Comparison of ENCODE assay signal across 21 mouse cellular contexts in the genomic region with DNA sequence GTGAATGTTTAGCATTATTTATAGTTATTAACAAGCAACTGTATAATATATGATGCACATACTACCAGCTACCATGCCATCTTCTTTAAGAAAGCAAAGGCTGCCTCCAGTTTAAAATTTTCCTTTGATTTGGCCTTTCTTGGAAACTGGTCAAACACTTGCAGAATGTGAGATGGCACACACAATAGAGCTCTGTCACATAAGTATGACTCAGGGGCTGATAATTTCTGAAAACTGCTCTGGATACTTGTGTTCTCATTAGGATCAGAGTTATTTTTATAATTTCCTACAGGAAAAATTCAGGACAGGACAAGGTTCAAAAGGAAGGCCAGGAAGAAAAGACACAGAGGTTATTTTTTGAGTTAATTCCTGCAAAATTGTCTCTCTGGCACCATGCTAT.
DNase-seq lines count a peak whose midpoint lies in the region; ATAC-seq and TF ChIP-seq lines count a peak whose summit lies in the region.
"Had no signal": no experiment of that assay in that cellular context is flagged by ENCODE, and none has a peak within 500 bp of the region (broad histone marks: within the 10 kb centered on the region; RNA-seq: fewer than 3 reads in every experiment).

No protein-coding gene starts in this region.

- ATAC-seq in embryonic facial prominence, embryonic 14.5 days (ENCODE audit: low read depth): no peak
- no peak for ATAC-seq in kidney, embryonic 16.5 days (ENCODE audit: low FRiP score, low TSS enrichment)
- ATAC-seq in forebrain, postnatal 0 days: no peak
- ATAC-seq: forebrain, embryonic 13.5 days; hindbrain, embryonic 16.5 days; inflammation-experienced regulatory T-cells, adult 6 months had no signal

- H3K27me3 ChIP-seq in embryonic facial prominence, embryonic 14.5 days (replicated peaks; ENCODE audit: control insufficient read depth, insufficient read depth, low read length): no peaks in the 10 kb centered on the region
- H3K27me3 ChIP-seq in embryonic facial prominence, embryonic 10.5 days (replicated peaks; ENCODE audit: low read depth, poor library complexity, severe bottlenecking): no peaks in the 10 kb centered on the region
- H3K27me3 ChIP-seq in kidney, adult 2 months (replicated peaks; ENCODE audit: control insufficient read depth, insufficient read depth, low read length): no peaks in the 10 kb centered on the region
- no peaks in the 10 kb centered on the region for H3K27me3 ChIP-seq in kidney, embryonic 16.5 days (ENCODE audit: insufficient read depth, low read length)
- no peaks in the 10 kb centered on the region for H3K27me3 ChIP-seq in forebrain, postnatal 0 days (ENCODE audit: insufficient read depth, low read length)
- H3K27me3 ChIP-seq: CH12.LX; embryonic facial prominence, embryonic 13.5 days; forebrain, embryonic 13.5 days; hindbrain, embryonic 12.5 days had no signal

- no peak overlapping the region for H3K9ac ChIP-seq in embryonic facial prominence, embryonic 14.5 days (ENCODE audit: low read depth, low read length)
- H3K9ac ChIP-seq in kidney, embryonic 16.5 days (replicated peaks; ENCODE audit: low read length): no peak overlapping the region
- no peak overlapping the region for H3K9ac ChIP-seq in forebrain, postnatal 0 days
- H3K9ac ChIP-seq: embryonic facial prominence, embryonic 13.5 days; forebrain, embryonic 13.5 days; hindbrain, embryonic 12.5 days had no signal

- no peak for TF ChIP-seq POLR2A in kidney, adult 2 months (IDR thresholded peaks at IDR 0.05; ENCODE audit: low read depth, low read length)

- no peak overlapping the region for H3K4me2 ChIP-seq in embryonic facial prominence, embryonic 14.5 days (ENCODE audit: low read depth, low read length)
- H3K4me2 ChIP-seq in kidney, embryonic 16.5 days (replicated peaks; ENCODE audit: low read depth, low read length): no peak overlapping the region
- no peak overlapping the region for H3K4me2 ChIP-seq in forebrain, postnatal 0 days (ENCODE audit: low read depth)
- H3K4me2 ChIP-seq: embryonic facial prominence, embryonic 13.5 days; forebrain, embryonic 13.5 days; hindbrain, embryonic 12.5 days had no signal

- DNase-seq in embryonic facial prominence, embryonic 14.5 days (ENCODE audit: low spot score): peak; percentile 10
- no peak for DNase-seq in embryonic facial prominence, embryonic 10.5 days (ENCODE audit: low spot score)
- peak; percentile 68 for DNase-seq in kidney, adult 2 months
- peak; percentile 8 to 62 for DNase-seq in kidney, postnatal 36 days
- DNase-seq in kidney, postnatal 25 days: no peak
- peak; percentile 89 for DNase-seq in Muller cell, postnatal 12 days (ENCODE audit: inconsistent ontology term)
- no peak for DNase-seq in forebrain, postnatal 0 days
- DNase-seq: adrenal gland, adult 8-10 months; cerebellum, adult 11-12 months; cerebellum, adult 9-10 months; cerebellum, postnatal 25 days; gastrocnemius, adult 2 months; gastrocnemius, postnatal 25 days had no signal

- H3K4me3 ChIP-seq in embryonic facial prominence, embryonic 14.5 days (ENCODE audit: low read depth, low read length): no peak overlapping the region
- H3K4me3 ChIP-seq in embryonic facial prominence, embryonic 10.5 days: no peak overlapping the region
- H3K4me3 ChIP-seq in kidney, adult 2 months (ENCODE audit: insufficient read depth, low read depth, low read length): no peak overlapping the region
- H3K4me3 ChIP-seq in kidney, embryonic 16.5 days (ENCODE audit: low read length): no peak overlapping the region
- no peak overlapping the region for H3K4me3 ChIP-seq in forebrain, postnatal 0 days (ENCODE audit: low read depth, low read length)
- H3K4me3 ChIP-seq: embryonic facial prominence, embryonic 13.5 days; forebrain, embryonic 13.5 days; gastrocnemius, adult 2 months; heart, embryonic 10.5 days; hindbrain, embryonic 12.5 days had no signal

- no peaks in the 10 kb centered on the region for H3K36me3 ChIP-seq in embryonic facial prominence, embryonic 14.5 days (ENCODE audit: control insufficient read depth, insufficient read depth, low read length)
- no peaks in the 10 kb centered on the region for H3K36me3 ChIP-seq in embryonic facial prominence, embryonic 10.5 days (replicated peaks)
- no peaks in the 10 kb centered on the region for H3K36me3 ChIP-seq in kidney, adult 2 months (ENCODE audit: control insufficient read depth, insufficient read depth, low read length)
- H3K36me3 ChIP-seq in kidney, embryonic 16.5 days (ENCODE audit: insufficient read depth, low read length): no peaks in the 10 kb centered on the region
- H3K36me3 ChIP-seq in forebrain, postnatal 0 days (ENCODE audit: insufficient read depth): no peaks in the 10 kb centered on the region
- H3K36me3 ChIP-seq: embryonic facial prominence, embryonic 13.5 days; heart, embryonic 10.5 days; hindbrain, embryonic 12.5 days had no signal

- no peaks in the 10 kb centered on the region for H3K9me3 ChIP-seq in embryonic facial prominence, embryonic 14.5 days (ENCODE audit: control insufficient read depth, low read length)
- H3K9me3 ChIP-seq in embryonic facial prominence, embryonic 10.5 days: no peaks in the 10 kb centered on the region
- no peaks in the 10 kb centered on the region for H3K9me3 ChIP-seq in kidney, embryonic 16.5 days (ENCODE audit: low read length)
- no peaks in the 10 kb centered on the region for H3K9me3 ChIP-seq in forebrain, postnatal 0 days (ENCODE audit: low read length)
- H3K9me3 ChIP-seq: embryonic facial prominence, embryonic 13.5 days; forebrain, embryonic 13.5 days; heart, embryonic 10.5 days; hindbrain, embryonic 12.5 days had no signal

- no peaks in the 10 kb centered on the region for H3K4me1 ChIP-seq in embryonic facial prominence, embryonic 14.5 days (ENCODE audit: control insufficient read depth, insufficient read depth, low read length)
- no peaks in the 10 kb centered on the region for H3K4me1 ChIP-seq in embryonic facial prominence, embryonic 10.5 days
- no peaks in the 10 kb centered on the region for H3K4me1 ChIP-seq in kidney, adult 2 months (ENCODE audit: control insufficient read depth, insufficient read depth, low read length)
- no peaks in the 10 kb centered on the region for H3K4me1 ChIP-seq in kidney, embryonic 16.5 days (ENCODE audit: insufficient read depth, low read length)
- no peaks in the 10 kb centered on the region for H3K4me1 ChIP-seq in forebrain, postnatal 0 days (ENCODE audit: insufficient read depth)
- H3K4me1 ChIP-seq: embryonic facial prominence, embryonic 13.5 days; forebrain, embryonic 13.5 days; heart, embryonic 10.5 days; hindbrain, embryonic 12.5 days had no signal

- H3K27ac ChIP-seq in embryonic facial prominence, embryonic 14.5 days (replicated peaks; ENCODE audit: low read depth, low read length): no peak overlapping the region
- H3K27ac ChIP-seq in embryonic facial prominence, embryonic 10.5 days (replicated peaks): no peak overlapping the region
- no peak overlapping the region for H3K27ac ChIP-seq in kidney, adult 2 months (ENCODE audit: insufficient read depth, low read depth, low read length)
- H3K27ac ChIP-seq in kidney, embryonic 16.5 days (ENCODE audit: low read length): no peak overlapping the region
- no peak overlapping the region for H3K27ac ChIP-seq in forebrain, postnatal 0 days (ENCODE audit: low read depth, low read length)
- H3K27ac ChIP-seq: embryonic facial prominence, embryonic 13.5 days; forebrain, embryonic 13.5 days; gastrocnemius, adult 2 months; heart, embryonic 10.5 days; hindbrain, embryonic 12.5 days had no signal

- TF ChIP-seq CTCF in kidney, adult 2 months (conservative IDR thresholded peaks at IDR 0.05; ENCODE audit: insufficient read depth, insufficient read length, low read depth, low read length): no peak
- no peak for TF ChIP-seq CTCF in forebrain, postnatal 0 days (IDR thresholded peaks at IDR 0.05; ENCODE audit: low read depth)

Comparison
In these comparisons a context has a peak if more than half of its experiments do, and no peak if none do; other contexts are left out.
1. DNase-seq: peak in embryonic facial prominence, embryonic 14.5 days (single experiment), kidney, adult 2 months (single experiment), kidney, postnatal 36 days (2 of 2) and Muller cell, postnatal 12 days (single experiment); none in embryonic facial prominence, embryonic 10.5 days (single experiment), kidney, postnatal 25 days (0 of 2) and forebrain, postnatal 0 days (single experiment).